Mouse (Mus musculus): ENCODE results near the gene Sertad2.
A peak's percentile ranks its signal among the peaks of the same experiment; 100 is the strongest.

The Sertad2 gene

DNA sequence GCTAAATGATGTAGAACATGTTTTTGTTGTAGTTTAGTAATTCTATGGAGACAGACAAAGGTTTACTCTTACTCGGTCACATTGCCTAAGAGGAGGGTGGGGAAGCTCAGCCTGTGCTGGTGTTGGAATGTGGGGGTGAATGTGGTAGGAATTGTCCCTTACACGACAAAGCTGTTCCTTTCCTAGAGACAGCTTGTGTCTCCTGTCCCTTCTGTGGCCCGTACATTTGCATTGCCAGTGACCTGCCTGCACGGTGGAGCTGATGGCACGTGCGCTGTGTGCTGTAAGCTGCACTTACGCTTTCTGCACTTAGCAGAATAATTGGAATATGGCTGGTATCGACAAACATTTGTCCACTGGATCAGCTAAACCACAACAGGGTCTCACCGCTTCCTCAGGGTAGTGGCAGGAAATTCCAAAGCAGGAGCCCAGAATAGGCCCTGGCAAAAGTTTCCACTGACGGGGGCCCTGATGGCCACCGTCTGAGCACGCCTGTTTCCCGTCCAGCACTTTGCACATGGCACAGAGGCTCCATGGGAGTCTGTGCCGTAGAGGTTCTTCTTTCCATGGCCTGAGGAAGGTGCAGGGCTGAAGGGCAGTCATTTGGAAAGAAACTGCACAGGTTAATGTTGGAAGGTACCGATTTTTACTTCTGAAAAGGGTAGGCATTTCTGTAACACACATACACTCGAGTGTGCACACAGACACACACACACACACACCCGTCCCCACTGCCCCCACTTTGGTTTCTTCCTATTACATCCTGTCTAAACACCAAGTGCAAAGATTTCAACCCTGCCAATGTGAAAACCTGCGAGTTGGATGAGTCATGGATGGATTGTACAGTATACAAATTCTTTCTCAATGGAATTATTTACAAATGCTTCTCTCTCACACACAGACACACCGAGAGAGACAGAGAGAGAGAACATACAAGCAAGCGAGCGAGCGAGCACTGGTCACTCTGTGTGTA is 51.5 kb downstream of the Sertad2 start:
- DNase-seq (ENCODE audit: low spot score in 2 of 2): no peak

DNA sequence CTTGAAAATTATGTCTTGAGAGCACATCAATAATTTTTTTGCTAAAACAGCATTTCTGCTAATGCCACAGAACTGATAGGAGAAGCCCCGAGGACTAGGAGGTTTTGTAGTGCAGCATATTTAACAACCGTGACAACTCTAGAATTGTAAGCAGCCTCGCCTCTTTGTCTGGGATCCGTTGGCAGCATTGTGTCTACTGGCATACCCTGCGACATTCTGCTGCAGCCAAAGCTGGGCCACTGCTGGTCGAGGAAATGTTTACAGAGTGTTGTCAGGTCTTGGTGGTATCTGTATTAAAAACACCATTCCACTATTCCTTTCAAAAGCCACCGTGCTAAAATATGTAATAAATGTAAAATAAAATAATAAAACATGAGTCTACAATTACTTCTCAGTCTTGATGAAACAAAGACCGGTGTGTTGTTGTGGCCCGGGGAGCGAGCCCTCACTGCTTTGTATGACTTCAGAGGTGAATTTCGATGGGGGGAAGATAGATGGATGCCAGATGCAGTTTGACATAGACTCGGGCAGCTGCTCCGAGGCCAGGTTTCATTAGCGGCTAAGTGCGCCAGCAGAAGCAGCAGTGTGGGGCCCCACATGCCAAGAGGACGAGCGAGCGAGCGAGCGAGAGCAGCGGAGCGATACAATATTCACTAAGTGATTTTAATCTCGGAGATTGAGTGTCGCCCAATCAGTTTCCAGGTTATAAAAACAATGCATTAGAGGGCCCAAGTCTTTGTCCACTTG is 60.2 kb downstream of the Sertad2 start:
- no peak for DNase-seq (ENCODE audit: low spot score in 2 of 2)

DNA sequence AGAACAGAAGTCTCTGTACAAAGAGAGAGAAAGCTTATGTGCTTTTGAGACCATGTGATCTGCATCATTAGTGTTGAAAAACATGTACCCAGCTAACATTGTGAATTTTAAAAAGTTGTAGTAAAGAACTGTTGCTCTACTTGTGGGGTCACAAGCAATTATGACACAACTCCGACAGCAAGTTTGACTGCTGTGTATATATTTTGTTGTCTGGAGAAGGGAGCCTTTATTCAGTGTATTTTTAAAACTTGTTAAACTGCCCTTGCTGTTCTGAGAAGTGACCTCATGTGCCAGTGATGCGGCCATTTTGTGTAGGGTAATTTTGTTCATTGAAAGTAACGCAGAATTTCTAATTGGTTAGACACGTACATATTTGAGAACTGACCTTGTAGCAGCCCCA is 61.1 kb downstream of the Sertad2 start:
- DNase-seq (ENCODE audit: low spot score in 2 of 2): no peak

DNA sequence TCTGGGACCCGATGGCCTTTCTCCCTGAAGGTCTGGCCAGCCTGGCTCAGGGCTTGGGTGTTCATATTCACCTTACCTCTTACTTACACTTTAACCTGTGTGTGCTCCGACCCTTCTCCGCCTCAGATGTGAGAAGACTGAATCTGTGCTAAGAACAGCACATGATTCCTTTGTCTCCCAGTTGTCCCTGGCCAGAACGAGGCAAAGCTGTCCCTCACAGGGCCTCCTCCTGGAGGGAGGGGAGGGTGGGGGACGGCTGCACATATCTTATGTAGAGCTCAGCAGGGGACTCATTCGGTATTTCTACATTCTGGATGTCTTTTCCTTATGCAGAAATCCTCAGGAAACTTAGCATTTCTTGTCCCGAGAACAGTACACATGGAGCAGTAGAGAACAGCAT is 62.6 kb downstream of the Sertad2 start:
- DNase-seq (ENCODE audit: low spot score in 2 of 2): no peak

DNA sequence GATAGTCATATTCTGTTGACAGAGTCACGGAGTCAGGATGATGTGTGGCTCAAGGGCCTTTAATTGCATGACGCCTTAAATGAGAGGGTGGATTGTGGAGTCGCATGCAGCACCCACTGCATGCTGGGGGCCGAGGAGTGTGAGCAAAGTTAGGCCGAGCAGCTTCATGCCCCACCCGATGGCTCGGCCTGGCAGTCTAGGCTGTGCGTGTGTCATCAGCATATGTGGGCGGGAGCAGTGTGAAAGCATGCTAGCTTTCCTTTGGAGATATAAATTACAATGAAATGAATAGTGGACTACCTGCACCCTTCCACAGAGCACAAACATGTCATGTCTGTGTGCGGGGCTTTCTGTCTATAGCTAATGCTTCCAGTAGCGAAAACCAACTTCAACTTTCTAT is 65.4 kb downstream of the Sertad2 start:
- DNase-seq (ENCODE audit: low spot score in 2 of 2): no peak

DNA sequence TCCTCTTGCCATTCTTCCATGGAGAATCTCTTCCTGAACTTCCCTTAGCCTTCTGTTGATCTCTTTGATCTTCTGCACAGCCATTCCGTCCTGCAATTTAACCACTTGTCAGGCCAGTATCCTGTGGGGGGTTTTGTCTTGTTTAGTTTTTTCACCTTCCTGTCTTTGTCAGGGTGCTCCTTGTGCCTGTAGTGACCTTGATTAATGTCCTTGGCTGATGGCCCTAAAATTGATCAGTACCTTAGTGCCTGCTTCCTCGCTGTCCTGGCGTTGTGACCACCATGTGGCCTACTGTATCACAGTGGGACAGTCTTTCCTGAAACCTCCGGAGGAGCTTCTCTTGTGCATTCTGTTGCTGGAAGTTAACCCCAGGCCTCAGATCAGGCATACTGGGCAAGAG is 70.2 kb downstream of the Sertad2 start:
- DNase-seq (ENCODE audit: low spot score in 2 of 2): no peak

DNA sequence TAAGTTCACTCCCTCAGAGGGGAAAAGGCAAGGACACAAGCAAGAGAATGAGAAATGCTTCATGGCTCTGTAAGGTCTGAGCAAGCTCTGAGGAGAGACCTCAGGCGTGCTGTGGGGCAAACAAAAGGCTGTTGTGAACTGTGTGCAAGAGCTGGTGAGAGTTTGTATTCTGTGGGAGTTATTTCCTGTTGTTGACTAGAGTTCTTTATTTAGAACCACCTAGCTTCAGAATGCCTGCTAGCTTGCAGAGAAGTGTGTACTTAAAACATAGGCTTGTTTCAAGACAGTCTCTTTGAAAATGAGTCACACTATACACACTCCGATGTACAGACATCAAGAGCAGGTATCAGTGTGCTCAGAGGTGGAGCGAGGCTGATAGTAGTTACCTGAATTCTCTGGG is 73.0 kb downstream of the Sertad2 start:
- no peak for DNase-seq (ENCODE audit: low spot score in 2 of 2)

DNA sequence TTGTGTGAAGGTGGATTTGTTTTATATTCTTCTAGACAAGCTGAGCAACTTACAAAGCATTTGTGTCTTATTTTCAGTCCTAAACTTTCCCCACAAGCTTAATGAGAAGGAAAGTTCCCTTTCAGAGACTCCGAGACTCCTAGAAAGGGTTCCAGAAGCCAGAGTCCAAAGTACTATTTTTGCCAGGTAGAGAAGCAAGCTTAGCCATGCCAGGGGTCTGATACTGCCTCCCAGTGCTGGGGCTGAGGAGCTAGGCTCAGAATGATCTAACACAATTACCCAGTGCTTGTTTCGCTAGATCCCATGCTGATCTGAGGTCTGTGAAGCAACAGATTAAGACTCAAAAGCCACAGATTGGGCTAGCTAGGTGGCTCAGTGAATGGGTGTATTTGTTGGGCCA is 84.1 kb downstream of the Sertad2 start:
- no peak for DNase-seq (ENCODE audit: low spot score in 2 of 2)

DNA sequence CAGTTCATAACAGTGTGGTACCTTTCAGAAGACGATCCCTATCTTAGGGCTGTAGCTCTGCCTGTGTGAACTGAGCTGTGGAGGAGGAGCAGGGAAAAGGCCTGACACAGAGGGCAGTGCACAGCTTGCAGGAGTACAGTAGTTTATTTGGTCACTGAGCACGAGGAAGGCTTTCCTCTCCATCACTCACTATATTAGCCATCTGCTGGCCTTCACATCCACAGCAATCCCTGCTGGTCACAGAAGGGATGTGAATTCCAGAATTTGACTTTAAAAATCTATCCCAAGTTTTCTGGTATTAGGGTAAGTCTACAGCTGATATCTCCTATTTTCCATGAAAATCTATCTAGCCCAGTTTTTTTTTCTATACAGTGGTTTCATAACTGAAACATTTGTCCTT is 85.2 kb downstream of the Sertad2 start:
- no peak for DNase-seq (ENCODE audit: low spot score in 2 of 2)

DNA sequence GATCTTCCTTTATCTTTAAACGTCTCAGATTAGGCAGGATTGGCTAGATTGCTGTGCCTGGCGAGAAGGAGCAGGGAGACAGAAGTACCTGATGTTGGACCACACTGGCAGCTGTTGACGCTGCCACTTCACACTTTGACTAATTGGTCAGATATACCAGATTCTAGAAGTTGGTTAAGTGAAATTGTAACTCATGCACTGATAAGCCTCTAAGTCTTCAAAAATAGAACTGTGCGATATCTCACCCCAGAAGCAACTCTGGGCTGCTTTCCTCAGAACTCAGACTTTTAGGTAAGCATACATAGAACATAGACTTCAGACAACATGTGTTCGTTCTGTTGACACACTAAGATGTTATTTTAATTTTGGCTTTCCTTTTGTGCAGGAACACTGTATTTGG is 86.6 kb downstream of the Sertad2 start:
- DNase-seq (ENCODE audit: low spot score in 2 of 2): no peak

DNA sequence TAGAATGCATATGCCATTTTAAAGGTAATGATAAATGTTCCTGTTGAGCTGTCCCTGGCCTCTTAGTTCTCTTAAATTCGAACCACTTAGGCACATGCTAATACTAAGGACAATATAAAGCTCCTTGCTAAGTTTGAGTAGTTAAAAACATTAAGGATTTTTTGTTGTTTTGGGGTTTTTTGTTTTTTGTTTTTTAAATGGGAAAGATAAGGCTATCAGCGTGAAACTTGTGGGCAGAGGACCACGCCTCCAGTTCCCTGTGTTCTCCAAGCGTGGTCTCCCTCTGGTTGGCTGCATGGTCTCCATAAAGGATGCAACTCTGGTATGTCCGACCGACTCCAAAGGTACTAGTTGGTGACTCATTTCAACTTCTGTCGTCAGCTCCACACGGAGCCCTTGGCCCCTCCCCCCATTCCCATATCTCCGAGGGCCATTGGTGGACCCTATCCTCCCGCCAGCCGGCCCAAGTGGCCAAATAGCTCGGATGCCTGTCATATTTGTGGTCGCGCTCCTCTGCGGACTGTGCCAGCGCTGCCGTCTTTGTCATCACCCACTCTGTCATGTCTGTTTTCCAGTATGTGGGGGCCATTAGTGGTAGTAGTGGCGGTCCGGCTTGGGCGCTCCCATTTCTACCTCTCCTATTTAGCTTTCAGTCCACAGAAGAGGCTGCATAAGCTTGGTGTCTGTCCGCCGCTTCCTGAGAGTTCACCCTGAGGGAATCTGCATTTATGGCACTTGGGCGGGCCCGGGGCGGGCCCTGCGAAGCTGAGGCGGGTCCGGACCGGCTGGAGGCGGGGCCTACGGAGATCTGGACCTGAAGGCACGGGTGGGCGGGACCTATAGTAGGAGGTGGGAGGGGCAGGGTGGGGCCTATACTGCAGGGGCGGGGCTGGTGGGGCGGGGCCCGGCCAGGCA is 88.2 kb downstream of the Sertad2 start:
- DNase-seq (ENCODE audit: low spot score in 2 of 2): peak; percentile 97 to 98

DNA sequence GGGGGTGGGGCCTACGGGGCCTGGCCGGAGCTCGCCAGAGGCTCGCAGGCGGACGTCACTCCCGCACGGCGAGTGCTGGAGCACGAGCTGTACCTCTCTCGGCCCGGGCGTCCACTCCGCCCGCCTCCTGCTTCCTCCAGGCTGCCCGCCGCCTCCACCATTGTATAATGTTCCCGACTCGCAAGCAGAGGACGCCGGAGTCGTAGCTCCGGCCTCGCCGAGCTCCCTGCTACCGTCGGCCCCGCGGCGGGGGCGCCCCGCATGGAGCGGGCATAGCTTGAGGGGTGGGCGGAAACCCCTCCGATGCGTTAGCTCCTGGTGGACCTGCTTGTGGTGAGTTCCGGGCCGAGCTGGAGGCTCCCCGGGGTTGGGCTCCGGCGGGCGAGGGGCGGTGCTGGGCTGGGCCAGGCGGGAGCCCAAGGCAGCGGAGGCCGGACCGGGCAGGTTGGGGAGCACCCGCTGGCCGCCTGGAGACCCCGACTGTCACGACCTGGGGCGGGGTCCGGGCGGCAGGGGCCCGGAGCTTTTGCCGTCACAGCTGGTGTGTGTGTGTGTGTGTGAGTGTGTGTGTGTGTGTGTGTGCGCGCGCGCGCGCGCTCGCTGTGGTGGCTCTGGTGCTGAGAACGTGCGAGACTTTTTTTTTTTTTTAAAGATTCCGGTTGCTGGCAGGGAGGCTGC is 89.0 kb downstream of the Sertad2 start:
- DNase-seq (ENCODE audit: low spot score in 2 of 2): peak; percentile 73 to 89

DNA sequence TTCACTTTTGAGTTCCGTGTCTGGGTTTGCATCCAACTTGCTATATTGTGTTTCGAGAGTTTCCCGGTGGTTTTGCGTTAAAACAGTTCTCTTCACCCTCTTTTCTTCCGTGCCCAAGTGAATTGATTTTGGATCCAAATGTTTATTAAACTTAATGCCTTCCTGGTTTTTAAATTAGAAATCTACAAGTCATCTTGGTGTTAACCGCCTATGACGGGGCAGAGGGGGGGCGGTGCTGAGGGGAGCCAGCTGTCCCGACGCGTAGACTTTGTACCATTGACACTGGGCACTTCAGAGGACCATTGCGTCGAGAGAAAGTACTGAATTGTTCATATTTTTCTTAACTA is 89.5 kb downstream of the Sertad2 start:
- peak; percentile 75 to 86 for DNase-seq (ENCODE audit: low spot score in 2 of 2)

DNA sequence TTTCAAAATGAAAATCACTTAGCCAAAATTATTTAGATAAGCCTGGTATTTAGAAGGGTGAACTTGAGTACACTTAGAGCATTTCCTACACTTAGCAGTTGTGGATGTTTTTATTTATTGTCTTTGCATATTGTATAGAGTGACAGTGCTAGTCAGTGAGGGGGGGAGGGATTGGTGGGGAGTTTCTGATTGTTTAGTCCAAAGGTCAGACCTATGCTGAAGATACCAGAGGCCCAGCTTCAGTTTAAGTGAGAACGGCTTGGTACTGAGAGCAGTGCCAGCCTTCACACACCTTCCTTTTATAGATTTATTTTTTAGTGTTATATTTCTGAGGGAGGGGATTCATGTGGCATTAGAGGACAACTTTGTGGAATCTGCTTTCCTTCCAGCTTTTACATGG is 91.5 kb downstream of the Sertad2 start:
- no peak for DNase-seq (ENCODE audit: low spot score in 2 of 2)

DNA sequence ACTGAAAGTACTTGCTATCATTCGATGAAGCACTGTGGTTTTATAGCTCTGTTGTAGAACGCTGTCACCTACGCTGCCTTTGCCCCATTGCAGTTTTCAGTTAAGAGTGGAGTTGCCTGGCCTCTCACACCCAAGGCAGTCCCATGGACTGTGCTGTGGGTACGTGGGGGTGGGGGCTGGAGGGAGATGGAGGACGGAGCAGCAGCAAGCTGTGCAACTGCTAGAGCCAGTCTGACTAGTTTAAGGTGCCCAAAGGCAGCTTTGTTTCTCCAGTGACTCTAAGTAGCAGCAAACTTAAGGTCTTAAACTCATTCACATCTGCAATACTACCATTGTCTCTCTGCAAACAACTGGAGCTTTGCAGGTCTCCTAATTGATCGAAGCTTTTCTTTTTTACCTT is 92.6 kb downstream of the Sertad2 start:
- DNase-seq (ENCODE audit: low spot score in 2 of 2): peak in 1 of 2 experiments; percentile 68

DNA sequence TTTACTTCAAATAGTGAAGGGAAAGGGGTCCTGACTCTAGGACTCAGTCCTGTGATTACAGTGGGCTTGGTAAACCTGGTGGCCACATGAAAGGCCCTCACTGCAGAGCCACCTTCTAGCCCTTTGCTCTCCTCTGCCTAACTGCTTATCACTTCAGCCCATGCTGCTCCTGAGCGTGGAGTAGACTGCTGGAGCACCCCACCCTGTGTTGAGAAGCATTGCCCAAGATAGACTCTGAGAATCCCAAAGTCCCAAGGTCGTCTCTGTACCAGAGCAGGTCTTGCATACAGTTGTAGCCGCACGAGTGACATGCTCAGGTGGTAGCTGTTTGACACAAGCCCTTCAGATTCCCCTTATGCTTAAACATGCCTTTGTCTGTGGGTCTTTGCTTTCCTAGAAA is 93.1 kb downstream of the Sertad2 start:
- DNase-seq (ENCODE audit: low spot score in 2 of 2): peak; percentile 71 to 77

DNA sequence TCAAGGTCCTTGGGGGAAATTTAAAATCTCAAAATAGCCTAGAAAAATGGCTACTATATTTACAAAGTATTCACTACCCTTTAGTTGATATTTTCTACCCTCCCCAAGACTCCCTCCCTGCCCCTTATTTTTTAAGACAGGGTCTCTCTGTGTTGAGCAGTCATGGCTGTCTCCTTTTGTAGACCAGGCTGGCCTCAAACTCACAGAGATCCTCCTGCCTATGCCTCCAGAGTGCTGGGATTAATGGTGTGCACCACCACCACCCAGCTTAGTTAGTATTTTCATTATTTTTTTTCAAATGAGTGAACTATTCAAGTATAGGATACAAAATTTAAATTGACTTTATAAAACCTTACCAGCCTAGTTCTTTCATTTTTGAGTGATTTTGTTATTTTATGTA is 94.0 kb downstream of the Sertad2 start:
- peak in 1 of 2 experiments; percentile 54 for DNase-seq (ENCODE audit: low spot score in 2 of 2)

DNA sequence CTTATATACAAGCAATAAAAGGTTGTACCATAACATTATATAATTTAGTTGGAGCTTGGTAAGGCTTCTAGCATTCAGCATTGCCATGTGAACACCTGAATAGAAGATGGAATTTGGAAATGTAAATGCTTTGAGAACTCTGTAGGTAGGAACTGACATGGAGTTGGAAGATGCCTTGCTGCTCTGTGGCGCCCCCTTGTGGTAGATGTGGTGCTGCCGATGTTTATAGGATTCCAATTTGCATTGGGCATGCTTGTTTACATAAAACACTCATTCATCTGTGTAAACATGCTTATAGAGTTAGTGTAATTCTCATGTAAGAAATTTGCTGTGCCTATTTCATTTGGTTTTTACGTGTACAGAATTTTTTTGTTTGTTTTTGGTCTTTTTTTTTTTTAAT is 95.8 kb downstream of the Sertad2 start:
- DNase-seq (ENCODE audit: low spot score in 2 of 2): peak; percentile 87 to 97

DNA sequence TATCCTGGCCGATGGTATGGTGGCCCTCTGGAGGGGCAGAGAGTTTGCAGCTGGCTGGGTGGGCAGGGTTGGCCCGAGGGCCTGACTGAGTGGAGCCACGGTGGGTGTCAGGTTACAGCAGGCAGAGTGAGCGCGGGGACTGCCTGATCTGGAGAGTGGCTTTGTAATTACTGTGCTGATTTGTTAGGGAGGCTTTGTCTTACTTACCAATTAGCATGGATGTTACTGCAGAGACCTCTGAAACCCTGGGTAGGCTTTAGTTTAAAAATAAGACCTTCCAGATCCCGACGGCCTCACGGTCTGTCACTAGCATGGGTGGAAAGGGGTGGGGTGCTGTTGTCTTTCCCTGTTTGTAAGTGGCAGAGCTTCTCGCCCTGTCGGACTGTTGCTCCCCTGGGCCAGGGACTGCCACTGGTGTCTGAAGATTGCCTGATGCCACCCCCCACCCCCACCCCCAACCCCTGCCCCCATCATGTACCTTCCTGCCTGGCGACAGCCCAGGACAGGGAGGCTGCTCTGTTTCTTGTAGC is 96.9 kb downstream of the Sertad2 start:
- DNase-seq (ENCODE audit: low spot score in 2 of 2): peak in 1 of 2 experiments; percentile 59

DNA sequence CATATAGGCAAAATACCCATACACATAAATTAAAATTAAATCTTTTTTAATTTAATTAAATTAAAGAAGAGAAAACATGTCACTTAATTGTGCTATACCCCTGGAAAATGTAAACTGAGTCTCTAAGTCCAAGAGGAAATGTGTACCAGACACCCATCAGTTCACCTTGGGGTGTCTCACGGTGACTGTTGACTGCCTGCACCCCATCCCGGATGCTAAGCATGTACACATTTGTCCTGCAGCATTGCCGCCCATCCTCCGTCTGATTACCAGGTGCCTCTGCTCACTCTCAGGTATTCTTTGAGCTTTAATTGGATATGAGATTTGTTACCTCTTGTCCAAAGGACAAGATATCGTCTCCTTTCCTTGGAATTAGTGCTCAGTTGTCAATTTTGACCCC is 99.3 kb downstream of the Sertad2 start:
- DNase-seq (ENCODE audit: low spot score in 2 of 2): no peak

DNA sequence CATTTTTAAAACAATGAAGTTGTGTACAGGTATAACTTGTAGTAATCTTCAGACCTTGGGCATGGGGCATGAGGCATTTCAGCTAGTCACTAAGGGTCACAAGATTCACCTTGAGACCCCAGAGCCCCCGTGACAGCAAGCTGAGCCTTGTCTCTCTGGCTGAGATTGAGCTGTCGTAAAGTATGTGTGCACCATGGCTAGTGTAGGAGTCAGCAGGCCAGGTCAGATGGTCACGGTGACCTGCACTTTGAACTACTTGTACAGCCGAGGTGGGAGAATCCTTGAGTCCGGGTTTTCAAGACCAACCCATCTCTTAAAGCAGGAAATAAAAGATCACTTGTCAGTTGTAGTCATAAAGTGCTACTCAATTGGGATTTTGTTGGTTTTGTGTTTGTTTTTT is 100.1 kb downstream of the Sertad2 start:
- no peak for DNase-seq (ENCODE audit: low spot score in 2 of 2)

All from spleen, postnatal 4 days (tissue).